20 mouse cellular contexts compared by ENCODE assay signal in genomic region chr10:63772074-63772473, GRCm38 (mm10).
DNase-seq lines count a peak whose midpoint lies in the region; ATAC-seq lines count a peak whose summit lies in the region.
"Had no signal": no experiment of that assay in that cellular context is flagged by ENCODE, and none has a peak within 500 bp of the region (broad histone marks: within the 10 kb centered on the region; RNA-seq: fewer than 3 reads in every experiment).

No protein-coding gene starts in this region.

- H3K4me1 ChIP-seq in midbrain, embryonic 14.5 days (ENCODE audit: control insufficient read depth, insufficient read depth, low read length), result no peaks in the 10 kb centered on the region
- H3K4me1 ChIP-seq in midbrain, embryonic 15.5 days, result no peaks in the 10 kb centered on the region
- H3K4me1 ChIP-seq in neural tube, embryonic 13.5 days (replicated peaks), result 0 out of 2 replicates have a peak, but pooled peaks cover 17% of the 10 kb centered on the region
- 0 out of 2 replicates have a peak, but pooled peaks cover 4% of the 10 kb centered on the region for H3K4me1 ChIP-seq in neural tube, embryonic 15.5 days
- no peaks in the 10 kb centered on the region for H3K4me1 ChIP-seq in intestine, embryonic 15.5 days (replicated peaks)
- H3K4me1 ChIP-seq: embryonic facial prominence, embryonic 10.5 days; embryonic facial prominence, embryonic 12.5 days; forebrain, embryonic 13.5 days; forebrain, embryonic 15.5 days had no signal

- no peaks in the 10 kb centered on the region for H3K9me3 ChIP-seq in midbrain, embryonic 14.5 days (ENCODE audit: control insufficient read depth, low read length)
- no peaks in the 10 kb centered on the region for H3K9me3 ChIP-seq in midbrain, embryonic 15.5 days
- H3K9me3 ChIP-seq in neural tube, embryonic 13.5 days, result no peaks in the 10 kb centered on the region
- no peaks in the 10 kb centered on the region for H3K9me3 ChIP-seq in neural tube, embryonic 15.5 days (replicated peaks)
- no peaks in the 10 kb centered on the region for H3K9me3 ChIP-seq in intestine, embryonic 15.5 days
- H3K9me3 ChIP-seq: embryonic facial prominence, embryonic 10.5 days; embryonic facial prominence, embryonic 12.5 days; forebrain, embryonic 13.5 days; forebrain, embryonic 15.5 days had no signal

- H3K4me2 ChIP-seq in midbrain, embryonic 14.5 days (ENCODE audit: low read length), result no peak overlapping the region
- H3K4me2 ChIP-seq in midbrain, embryonic 15.5 days, result no peak overlapping the region; the same call in 1 of the 2 replicates
- peak overlapping the region; percentile 1; the same call in 1 of the 2 replicates for H3K4me2 ChIP-seq in neural tube, embryonic 13.5 days
- H3K4me2 ChIP-seq in neural tube, embryonic 15.5 days, result peak overlapping the region; percentile 25
- no peak overlapping the region for H3K4me2 ChIP-seq in intestine, embryonic 15.5 days (replicated peaks)
- H3K4me2 ChIP-seq: embryonic facial prominence, embryonic 12.5 days; forebrain, embryonic 13.5 days; forebrain, embryonic 15.5 days had no signal

- H3K4me3 ChIP-seq in midbrain, embryonic 14.5 days (replicated peaks; ENCODE audit: low read depth, low read length), result no peak overlapping the region
- H3K4me3 ChIP-seq in midbrain, embryonic 15.5 days, result no peak overlapping the region
- H3K4me3 ChIP-seq in neural tube, embryonic 13.5 days, result no peak overlapping the region
- no peak overlapping the region for H3K4me3 ChIP-seq in neural tube, embryonic 15.5 days (replicated peaks)
- no peak overlapping the region for H3K4me3 ChIP-seq in intestine, embryonic 15.5 days (replicated peaks)
- H3K4me3 ChIP-seq: embryonic facial prominence, embryonic 10.5 days; embryonic facial prominence, embryonic 12.5 days; forebrain, embryonic 13.5 days; forebrain, embryonic 15.5 days had no signal

- no peaks in the 10 kb centered on the region for H3K27me3 ChIP-seq in midbrain, embryonic 14.5 days (ENCODE audit: control insufficient read depth, insufficient read depth, low read length)
- no peaks in the 10 kb centered on the region for H3K27me3 ChIP-seq in midbrain, embryonic 15.5 days (replicated peaks)
- no peaks in the 10 kb centered on the region for H3K27me3 ChIP-seq in neural tube, embryonic 13.5 days
- H3K27me3 ChIP-seq in neural tube, embryonic 15.5 days (replicated peaks), result no peaks in the 10 kb centered on the region
- H3K27me3 ChIP-seq in intestine, embryonic 15.5 days (replicated peaks), result no peaks in the 10 kb centered on the region
- H3K27me3 ChIP-seq: embryonic facial prominence, embryonic 12.5 days; forebrain, embryonic 13.5 days; forebrain, embryonic 15.5 days had no signal

- H3K36me3 ChIP-seq in midbrain, embryonic 14.5 days (ENCODE audit: control insufficient read depth, insufficient read depth, low read length), result no peaks in the 10 kb centered on the region
- no peaks in the 10 kb centered on the region for H3K36me3 ChIP-seq in midbrain, embryonic 15.5 days (replicated peaks)
- H3K36me3 ChIP-seq in neural tube, embryonic 13.5 days, result no peaks in the 10 kb centered on the region
- H3K36me3 ChIP-seq in neural tube, embryonic 15.5 days, result no peaks in the 10 kb centered on the region
- H3K36me3 ChIP-seq in intestine, embryonic 15.5 days, result no peaks in the 10 kb centered on the region
- H3K36me3 ChIP-seq: embryonic facial prominence, embryonic 10.5 days; embryonic facial prominence, embryonic 12.5 days; forebrain, embryonic 15.5 days had no signal

- H3K27ac ChIP-seq in midbrain, embryonic 14.5 days (replicated peaks; ENCODE audit: low read depth, low read length), result no peak overlapping the region
- H3K27ac ChIP-seq in midbrain, embryonic 15.5 days, result no peak overlapping the region
- no peak overlapping the region for H3K27ac ChIP-seq in neural tube, embryonic 13.5 days (replicated peaks)
- no peak overlapping the region for H3K27ac ChIP-seq in neural tube, embryonic 15.5 days (replicated peaks)
- no peak overlapping the region for H3K27ac ChIP-seq in intestine, embryonic 15.5 days
- H3K27ac ChIP-seq: embryonic facial prominence, embryonic 10.5 days; embryonic facial prominence, embryonic 12.5 days; forebrain, embryonic 13.5 days; forebrain, embryonic 15.5 days had no signal

- no peak overlapping the region for H3K9ac ChIP-seq in midbrain, embryonic 14.5 days (replicated peaks; ENCODE audit: low read length)
- H3K9ac ChIP-seq in midbrain, embryonic 15.5 days, result no peak overlapping the region
- H3K9ac ChIP-seq in neural tube, embryonic 13.5 days, result no peak overlapping the region
- H3K9ac ChIP-seq in neural tube, embryonic 15.5 days (replicated peaks), result no peak overlapping the region
- H3K9ac ChIP-seq in intestine, embryonic 15.5 days, result no peak overlapping the region
- H3K9ac ChIP-seq: embryonic facial prominence, embryonic 12.5 days; forebrain, embryonic 13.5 days; forebrain, embryonic 15.5 days had no signal

- no peak for ATAC-seq in midbrain, embryonic 14.5 days (ENCODE audit: low FRiP score, low TSS enrichment)
- no peak for ATAC-seq in midbrain, embryonic 15.5 days (replicated peaks)
- peak; percentile 40; the same call in 1 of the 2 replicates for ATAC-seq in neural tube, embryonic 13.5 days (ENCODE audit: low read depth)
- no peak for ATAC-seq in neural tube, embryonic 15.5 days (ENCODE audit: low FRiP score)
- no peak for ATAC-seq in intestine, embryonic 15.5 days
- ATAC-seq: forebrain, embryonic 13.5 days; forebrain, embryonic 15.5 days had no signal

- 85% methylated on average over 10 of the region's 10 CpGs for WGBS in midbrain, embryonic 14.5 days
- WGBS in midbrain, embryonic 15.5 days, result 81% methylated on average over 10 of the region's 10 CpGs
- 58% methylated on average over 10 of the region's 10 CpGs for WGBS in neural tube, embryonic 13.5 days
- WGBS in neural tube, embryonic 15.5 days, result 49% methylated on average over 10 of the region's 10 CpGs
- WGBS in intestine, embryonic 15.5 days, result 89% methylated on average over 10 of the region's 10 CpGs

- DNase-seq in midbrain, embryonic 14.5 days, result peak; percentile 4
- DNase-seq in retina, embryonic 14.5 days (ENCODE audit: low spot score), result peak; percentile 1
- no peak for DNase-seq in retina, postnatal 1 day
- no peak for DNase-seq in adrenal gland, postnatal 25 days
- DNase-seq: adrenal gland, adult 2 months; adrenal gland, postnatal 10 days; adrenal gland, postnatal 36 days; cerebellum, adult 11-12 months; cerebellum, adult 2 months; cerebellum, adult 9-10 months; cerebellum, postnatal 10 days; cerebellum, postnatal 25 days had no signal

Comparison
In these comparisons a context has a peak if more than half of its experiments do, and no peak if none do; other contexts are left out.
1. DNase-seq: peak in midbrain, embryonic 14.5 days (single experiment) and retina, embryonic 14.5 days (single experiment); none in retina, postnatal 1 day (single experiment) and adrenal gland, postnatal 25 days (single experiment).
2. H3K4me2 ChIP-seq: peak in neural tube, embryonic 13.5 days (single experiment) and neural tube, embryonic 15.5 days (single experiment); none in midbrain, embryonic 14.5 days (single experiment), midbrain, embryonic 15.5 days (single experiment) and intestine, embryonic 15.5 days (single experiment).